Mouse (Mus musculus) activated CD4-positive, CD25-positive, alpha-beta regulatory T cell, adult 9 weeks (primary cell): ENCODE measurements around the gene Slc10a7. TPM values are rescaled to one million over a fixed set of nuclear protein-coding genes. Genes with fewer than 3 reads are reported as not detected.

Experiments used
- polyA plus RNA-seq: library from polyadenylated mRNA; unstranded; fragments of 100-300 nt; shearing (Covaris generic); gene quantifications from one replicate; pipeline ENCODE4 v1.2.1, GENCODE M21; 2017

Slc10a7 gene
- polyA plus RNA-seq, result 26.4 TPM

GRCm38 (mm10) chr8:78509273-78510031 lies at the start of gene Slc10a7:
Slc10a7 (plus strand) TSS chr8:78509346.

GRCm38 (mm10) chr8:78508719-78509272 lies 350 bp upstream of the Slc10a7 start, which contains the start of gene Rbmxl1:
Rbmxl1 (minus strand) TSS chr8:78508898.

Other genes starting within 250 kb of the Slc10a7 start
- not detected for gene Pou4f2, start 72.7 kb upstream of the Slc10a7 start, polyA plus RNA-seq
- gene Rbmxl1, start 448 bp upstream of the Slc10a7 start, polyA plus RNA-seq, result 115 TPM